Mouse (Mus musculus) T-cell, adult 2 months (primary cell): ENCODE data around the gene Zbtb8os.

ENCODE experiments used
- DNase-seq: peaks from one replicate; pipeline ENCODE4 v3.0.0; 2022; ENCODE audit warnings: low spot score

The Zbtb8os gene

GRCm38 (mm10) chr4:129335216-129336074 is at the start of gene Zbtb8os, which contains the start of gene Rbbp4:
Zbtb8os (plus strand) TSS chr4:129335695.
Rbbp4 (minus strand) TSS chr4:129335370.
- DNase-seq, result peak; percentile 97

GRCm38 (mm10) chr4:129286001-129286682 is 49.4 kb upstream of the Zbtb8os start:
- no peak for DNase-seq

- DNase-seq, result no peak
Observed at GRCm38 (mm10) chr4:129286683-129287471, 48.6 kb upstream of the Zbtb8os start.

- no peak for DNase-seq
Observed at GRCm38 (mm10) chr4:129287472-129287981, 48.0 kb upstream of the Zbtb8os start, which contains the start of gene Sync. Sync (plus strand) TSS chr4:129287617.

- no peak for DNase-seq
Observed at GRCm38 (mm10) chr4:129288067-129288466, 47.4 kb upstream of the Zbtb8os start.

- no peak for DNase-seq
Observed at GRCm38 (mm10) chr4:129289671-129290070, 45.8 kb upstream of the Zbtb8os start.

- DNase-seq, result no peak
Observed at GRCm38 (mm10) chr4:129292831-129293230, 42.7 kb upstream of the Zbtb8os start.

- no peak for DNase-seq
Observed at GRCm38 (mm10) chr4:129293702-129294101, 41.8 kb upstream of the Zbtb8os start.

GRCm38 (mm10) chr4:129295188-129295587 is 40.3 kb upstream of the Zbtb8os start:
- DNase-seq, result no peak

GRCm38 (mm10) chr4:129296066-129296465 is 39.4 kb upstream of the Zbtb8os start:
- no peak for DNase-seq

GRCm38 (mm10) chr4:129297724-129298123 is 37.8 kb upstream of the Zbtb8os start:
- no peak for DNase-seq

- no peak for DNase-seq
Observed at GRCm38 (mm10) chr4:129299121-129299520, 36.4 kb upstream of the Zbtb8os start.

- no peak for DNase-seq
Observed at GRCm38 (mm10) chr4:129303401-129303800, 32.1 kb upstream of the Zbtb8os start.

- no peak for DNase-seq
Observed at GRCm38 (mm10) chr4:129303816-129304215, 31.7 kb upstream of the Zbtb8os start.

- no peak for DNase-seq
Observed at GRCm38 (mm10) chr4:129304306-129304705, 31.2 kb upstream of the Zbtb8os start.

GRCm38 (mm10) chr4:129307936-129308335 is 27.6 kb upstream of the Zbtb8os start:
- no peak for DNase-seq

- no peak for DNase-seq
Observed at GRCm38 (mm10) chr4:129313886-129314285, 21.6 kb upstream of the Zbtb8os start.

- no peak for DNase-seq
Observed at GRCm38 (mm10) chr4:129320876-129321275, 14.6 kb upstream of the Zbtb8os start.

- DNase-seq, result no peak
Observed at GRCm38 (mm10) chr4:129322042-129322441, 13.5 kb upstream of the Zbtb8os start.

GRCm38 (mm10) chr4:129323491-129323890 is 12.0 kb upstream of the Zbtb8os start:
- no peak for DNase-seq

- no peak for DNase-seq
Observed at GRCm38 (mm10) chr4:129324756-129325155, 10.7 kb upstream of the Zbtb8os start.

- DNase-seq, result no peak
Observed at GRCm38 (mm10) chr4:129326191-129326590, 9.3 kb upstream of the Zbtb8os start.
